Mouse (Mus musculus): ENCODE measurements around the gene Palm.
"Not testable (repeated sequence)": the region's sequence is repeated elsewhere in the genome, so short reads cannot be mapped to it uniquely, and the experiment has no call there.

Gene Palm

DNA sequence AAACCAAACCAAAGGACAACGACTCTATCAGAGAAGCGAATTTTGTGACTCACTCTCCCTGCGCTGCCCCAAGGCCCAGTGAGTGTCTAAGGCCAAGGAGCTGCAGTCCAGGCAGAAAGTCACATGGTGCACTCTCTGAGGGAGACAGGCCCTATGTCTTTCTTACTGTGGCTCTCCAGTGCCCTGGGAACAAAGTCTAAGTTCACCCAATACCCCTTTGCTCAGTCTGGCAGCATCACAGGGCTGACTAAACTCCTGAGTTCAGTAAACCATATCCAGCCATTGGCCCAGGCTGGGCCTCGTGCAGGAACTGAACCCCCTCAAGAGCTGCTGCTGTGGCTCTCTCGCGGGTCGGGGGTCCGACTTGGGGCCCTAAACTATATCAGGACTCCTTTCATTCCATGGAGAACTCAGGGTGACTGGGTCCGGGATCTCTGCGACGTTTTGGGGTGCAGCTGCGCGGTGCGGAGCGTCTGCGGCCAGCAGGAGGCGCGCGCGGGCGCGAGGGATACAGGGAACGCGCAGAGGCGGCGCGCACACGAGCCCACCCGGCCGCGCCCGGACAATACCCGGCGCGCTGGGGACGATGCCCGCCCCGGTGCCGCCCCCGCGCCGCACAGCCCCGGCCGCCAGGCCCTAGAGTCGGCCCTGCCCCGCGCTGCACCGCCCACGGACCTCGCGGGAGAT lies at the start of gene Palm:
Gene Palm (plus strand): TSS at position 522 of the 687 bp plus-strand sequence.
- no peak for DNase-seq (ENCODE audit: low read depth, low spot score)

DNA sequence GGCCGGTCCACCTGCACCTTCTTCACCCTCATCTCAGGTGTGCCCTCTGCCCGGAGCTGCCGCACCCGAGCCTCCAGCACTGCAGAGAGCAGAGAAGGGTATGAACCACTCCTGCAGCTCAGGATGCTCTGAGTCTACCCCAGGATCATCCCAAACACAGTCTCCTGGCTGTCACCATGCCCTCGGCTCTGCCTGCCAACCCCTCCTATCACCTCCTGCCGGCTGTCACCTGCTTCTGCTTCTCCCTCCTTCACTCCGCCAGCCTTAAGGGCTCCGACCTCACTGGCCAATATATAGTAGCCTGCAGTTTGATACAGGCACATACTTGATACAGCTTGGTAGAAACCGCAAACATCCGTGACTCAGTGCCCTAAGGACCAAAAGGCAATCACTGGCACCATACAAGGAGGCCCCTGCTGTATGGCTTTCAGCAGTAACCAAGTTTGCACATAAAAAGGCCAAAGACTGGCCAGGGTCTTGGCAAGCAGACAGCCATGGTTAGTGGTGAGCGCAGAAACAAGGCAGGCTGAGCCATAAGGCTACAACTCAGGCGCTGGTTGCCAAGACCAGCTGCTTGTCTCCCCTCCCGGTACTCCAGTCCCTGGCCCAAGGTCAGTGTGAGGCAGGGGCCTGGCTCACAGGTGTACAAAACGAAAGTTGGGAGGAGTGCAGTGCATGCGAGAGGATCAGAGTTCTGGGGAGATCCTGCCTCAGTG lies 49.6 kb upstream of the Palm start:
- no peak for DNase-seq (ENCODE audit: low read depth, low spot score)

DNA sequence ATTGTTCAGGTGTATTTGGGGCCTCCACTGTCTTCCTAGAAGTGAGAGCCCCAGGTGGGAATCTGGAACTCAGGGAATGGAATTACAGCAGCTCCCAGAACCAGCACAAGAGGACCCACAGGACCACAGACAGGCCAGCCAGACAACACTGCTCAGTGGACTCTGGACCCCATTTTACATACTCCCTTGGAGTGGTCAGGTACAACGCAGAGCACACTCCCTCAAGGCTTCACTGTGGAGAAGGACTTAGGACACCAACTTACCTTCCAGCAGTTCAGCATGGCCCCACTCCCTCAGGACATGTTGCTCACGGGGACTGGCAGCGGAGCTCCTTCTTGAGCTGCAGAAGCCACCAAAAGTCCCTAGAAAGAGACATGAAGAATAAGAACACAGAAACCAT lies 48.0 kb upstream of the Palm start:
- no peak for DNase-seq (ENCODE audit: low read depth, low spot score)

DNA sequence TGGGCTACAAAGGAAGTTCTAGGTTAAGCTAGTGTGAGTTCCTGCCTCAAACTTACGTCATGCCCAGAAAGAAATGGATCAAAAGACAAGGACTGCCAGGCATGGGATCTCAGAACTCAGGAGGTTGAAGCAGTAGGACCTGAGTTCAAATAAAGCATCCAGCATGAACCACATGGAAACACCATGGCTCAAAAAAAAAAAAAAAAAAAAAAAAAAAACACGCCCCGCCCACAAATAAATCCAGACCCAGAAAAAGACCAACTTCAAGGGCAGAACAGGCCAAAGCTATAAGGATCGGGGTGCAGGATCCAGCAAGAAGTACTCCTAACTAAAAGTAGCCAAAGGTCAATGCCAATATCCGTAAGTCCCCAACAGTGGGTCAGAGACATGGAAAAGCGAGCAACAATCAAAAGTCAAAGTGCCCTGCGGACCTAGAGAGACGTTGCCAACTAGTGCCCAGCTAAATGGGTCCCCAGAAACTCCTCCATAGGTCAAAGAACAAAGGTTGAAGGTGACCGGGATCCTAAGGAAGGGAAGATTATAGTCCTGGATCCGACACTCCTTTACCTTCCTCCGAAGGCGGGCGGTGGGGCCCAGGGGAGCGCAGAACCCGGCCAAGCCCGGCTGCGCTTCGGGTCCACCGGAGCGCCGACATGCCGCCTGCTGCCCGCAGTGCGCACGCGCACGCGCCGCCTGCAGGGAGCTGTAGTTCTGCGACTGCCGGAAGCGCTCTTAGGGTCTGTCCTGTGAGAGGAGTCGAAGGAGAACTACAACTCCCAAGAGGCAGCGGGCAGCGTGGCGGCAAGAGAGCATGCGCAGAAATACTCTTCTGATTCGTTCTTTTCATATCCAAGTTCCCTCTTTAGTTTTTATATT lies 47.2 kb upstream of the Palm start, which contains the start of gene Polrmt:
Gene Polrmt (minus strand): TSS at position 684 of the 876 bp plus-strand sequence.
- peak; percentile 88 for DNase-seq (ENCODE audit: low read depth, low spot score)

DNA sequence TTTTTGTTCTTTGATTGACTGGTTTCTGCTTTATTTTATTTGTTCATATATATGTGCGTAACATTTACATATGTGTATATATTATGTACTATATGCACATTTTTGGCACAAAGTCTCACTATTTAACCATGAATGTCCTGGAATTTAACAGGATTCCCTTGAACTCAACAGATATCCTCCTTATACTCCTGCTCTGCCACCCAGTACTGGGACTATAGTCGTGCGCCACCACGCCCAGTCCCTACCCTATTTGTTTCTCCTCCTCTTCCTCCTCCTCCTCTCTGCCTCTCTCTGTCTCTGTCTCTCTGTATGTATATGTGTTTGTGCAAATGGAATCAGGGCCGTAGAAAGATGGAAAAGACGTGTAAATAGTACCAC lies 46.6 kb upstream of the Palm start:
- no peak for DNase-seq (ENCODE audit: low read depth, low spot score)

DNA sequence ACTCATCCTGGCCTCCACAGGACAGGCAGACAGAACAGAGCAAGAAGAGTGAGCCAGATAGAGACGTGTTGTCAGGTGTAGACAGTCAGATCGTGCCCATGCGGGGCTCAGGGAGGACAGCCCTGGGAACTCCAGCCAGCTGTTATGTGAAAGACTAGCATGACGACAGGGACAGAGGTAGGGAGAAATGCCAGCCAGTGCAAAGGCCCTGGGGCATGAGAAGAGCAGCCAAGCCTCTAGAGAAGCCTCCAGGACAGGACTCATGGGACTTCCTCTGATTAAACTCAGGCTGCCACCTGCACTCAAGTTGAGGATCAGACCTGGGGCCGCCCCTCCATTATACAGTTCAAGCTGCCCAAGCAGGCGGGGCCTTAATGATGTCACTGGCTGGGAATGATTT lies 44.9 kb upstream of the Palm start:
- no peak for DNase-seq (ENCODE audit: low read depth, low spot score)

DNA sequence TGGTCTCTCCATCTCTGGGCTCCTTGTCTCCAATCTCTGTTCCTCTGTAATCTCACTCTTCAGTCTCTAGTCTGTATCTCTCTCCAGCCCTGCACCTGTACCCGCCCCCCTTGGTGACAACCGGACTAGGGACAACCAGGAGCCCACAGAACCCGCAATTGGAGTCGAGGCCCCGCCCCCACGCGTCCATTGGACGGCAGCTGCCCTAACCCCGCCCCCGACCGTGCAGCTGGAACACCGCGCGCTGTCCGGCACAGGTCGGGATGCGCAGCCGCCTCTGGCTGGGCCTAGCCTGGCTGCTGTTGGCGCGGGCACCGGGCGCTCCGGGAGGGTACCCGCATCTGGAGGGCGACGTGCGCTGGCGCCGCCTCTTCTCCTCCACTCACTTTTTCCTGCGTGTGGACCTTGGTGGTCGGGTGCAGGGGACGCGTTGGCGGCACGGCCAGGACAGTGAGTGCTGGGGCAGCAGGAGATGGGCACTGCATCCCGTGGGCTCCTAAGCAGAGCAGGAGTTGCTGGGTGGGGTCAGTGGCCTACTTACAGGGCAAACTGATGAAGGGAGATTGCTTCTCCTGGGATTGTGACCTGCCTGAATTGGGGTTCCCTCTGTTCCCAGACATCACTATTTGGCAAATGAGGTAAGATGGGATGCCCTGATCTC lies 38.4 kb upstream of the Palm start, which contains the start of gene Fgf22:
Gene Fgf22 (plus strand): TSS at position 221 of the 661 bp plus-strand sequence.
- peak; percentile 66 for DNase-seq (ENCODE audit: low read depth, low spot score)

DNA sequence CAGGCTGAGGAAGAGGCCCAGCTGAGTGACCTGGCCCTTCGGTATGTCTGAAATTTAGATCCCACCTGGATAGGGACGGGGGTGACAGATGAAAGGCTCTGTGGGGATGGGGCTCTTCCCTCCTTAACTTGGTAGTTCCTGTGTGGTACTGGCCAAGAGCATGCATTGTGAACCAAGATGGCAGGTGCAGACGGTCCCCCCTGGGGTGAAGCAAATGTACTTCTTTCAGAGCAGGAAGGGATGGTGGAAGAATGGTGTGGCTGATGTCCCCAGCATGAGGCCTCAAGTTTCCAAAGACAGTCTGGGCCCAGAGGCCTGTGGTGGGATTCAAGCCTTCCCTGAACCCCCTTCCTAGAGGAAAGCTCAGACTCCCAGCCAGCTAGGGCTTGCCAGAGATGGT lies 37.5 kb upstream of the Palm start:
- DNase-seq (ENCODE audit: low read depth, low spot score) = no peak

DNA sequence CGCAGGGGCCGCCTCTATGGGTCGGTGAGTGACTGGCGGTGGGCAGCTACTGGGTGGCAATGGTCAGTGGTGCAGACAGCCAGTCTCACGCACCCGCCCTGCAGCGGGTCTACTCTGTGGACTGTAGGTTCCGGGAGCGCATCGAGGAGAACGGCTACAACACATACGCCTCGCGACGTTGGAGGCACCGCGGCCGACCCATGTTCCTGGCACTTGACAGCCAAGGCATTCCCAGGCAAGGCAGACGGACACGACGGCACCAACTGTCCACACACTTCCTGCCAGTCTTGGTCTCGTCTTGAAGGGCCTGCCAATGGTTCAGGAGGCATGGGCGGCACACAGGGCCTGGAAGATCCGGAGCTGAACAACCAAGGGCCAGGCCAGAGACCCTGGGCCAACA lies 36.7 kb upstream of the Palm start:
- no peak for DNase-seq (ENCODE audit: low read depth, low spot score)

DNA sequence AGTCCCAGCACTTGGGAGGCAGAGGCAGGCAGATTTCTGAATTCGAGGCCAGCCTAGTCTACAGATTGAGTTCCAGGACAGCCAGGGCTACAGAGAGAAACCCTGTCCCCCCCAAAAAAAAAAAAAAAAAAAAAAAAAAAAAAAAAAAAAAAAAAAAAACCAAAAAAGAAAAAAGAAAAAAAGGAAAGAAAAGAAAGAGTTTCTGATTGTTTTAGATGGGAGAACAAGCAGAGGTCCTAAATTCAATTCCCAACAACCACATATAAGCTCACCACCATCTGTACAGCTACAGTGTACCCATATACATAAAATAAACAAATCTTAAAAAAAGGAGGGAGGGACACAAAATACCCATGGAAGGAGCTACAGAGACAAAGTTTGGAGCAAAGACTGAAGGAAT lies 33.7 kb upstream of the Palm start:
- not testable (repeated sequence) for DNase-seq (ENCODE audit: low read depth, low spot score)

DNA sequence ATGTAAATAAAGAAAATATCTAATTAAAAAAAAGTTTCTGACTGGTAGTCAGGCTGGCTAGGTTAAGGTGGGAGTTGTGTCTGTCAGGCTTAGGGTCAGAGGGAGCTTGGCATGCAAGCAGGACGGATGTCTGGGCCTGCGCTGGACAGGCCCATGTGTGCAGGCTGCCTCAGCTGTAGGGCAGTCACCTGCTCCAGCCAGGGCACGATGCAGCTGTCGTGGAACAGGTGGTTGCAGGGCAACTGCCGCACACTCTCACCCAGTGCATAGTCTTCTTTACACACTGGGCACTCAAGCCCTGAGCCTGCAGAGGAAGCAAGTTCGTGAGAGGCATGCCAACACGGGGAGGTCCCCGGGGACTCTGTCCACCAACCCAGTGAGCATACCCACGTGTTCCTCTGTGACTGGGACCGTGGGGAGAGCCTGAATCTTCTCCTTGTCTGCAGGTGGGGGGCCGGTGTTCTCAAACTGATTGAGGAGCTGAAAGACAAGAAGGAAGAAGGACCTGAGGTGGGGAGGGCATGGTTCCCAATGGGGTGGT lies 32.7 kb upstream of the Palm start:
- DNase-seq (ENCODE audit: low read depth, low spot score) = no peak

DNA sequence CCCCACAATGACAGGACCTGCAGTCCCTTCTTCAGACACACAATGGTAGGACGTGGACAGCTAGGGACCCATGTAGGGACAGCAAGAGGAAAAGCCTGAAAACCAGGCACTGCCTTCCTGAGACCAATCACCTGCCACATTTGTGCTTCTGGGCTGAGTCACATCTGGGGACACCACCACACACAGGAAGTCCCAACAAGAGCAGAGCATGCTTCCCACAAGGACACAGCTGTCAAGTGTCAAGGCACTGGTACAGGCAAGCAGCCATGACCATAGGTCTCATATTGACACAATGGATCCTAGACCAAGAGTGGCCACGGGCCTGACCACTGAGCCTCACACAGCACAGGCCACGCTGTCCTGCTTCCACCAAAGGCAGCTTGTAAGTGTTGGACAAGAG lies 30.5 kb upstream of the Palm start:
- DNase-seq (ENCODE audit: low read depth, low spot score) = no peak

DNA sequence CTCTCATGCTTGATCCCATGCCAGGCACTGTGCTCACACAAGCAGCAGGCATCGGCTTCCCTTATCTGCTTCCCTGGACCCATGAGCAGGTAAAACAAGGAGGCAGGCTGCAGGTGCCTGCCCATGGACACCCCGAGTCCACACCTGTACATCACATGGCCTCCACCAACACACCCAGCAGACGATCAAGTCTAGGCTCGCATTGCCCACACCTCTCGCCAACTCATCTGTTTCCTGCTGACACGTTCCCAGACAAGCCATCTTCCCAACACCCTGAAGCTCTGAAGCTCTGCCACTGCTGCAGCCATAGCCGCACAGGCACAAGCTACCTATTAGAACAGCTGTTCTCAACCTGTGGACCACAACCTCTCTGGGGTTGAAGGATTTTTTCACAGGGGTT lies 29.1 kb upstream of the Palm start:
- no peak for DNase-seq (ENCODE audit: low read depth, low spot score)

DNA sequence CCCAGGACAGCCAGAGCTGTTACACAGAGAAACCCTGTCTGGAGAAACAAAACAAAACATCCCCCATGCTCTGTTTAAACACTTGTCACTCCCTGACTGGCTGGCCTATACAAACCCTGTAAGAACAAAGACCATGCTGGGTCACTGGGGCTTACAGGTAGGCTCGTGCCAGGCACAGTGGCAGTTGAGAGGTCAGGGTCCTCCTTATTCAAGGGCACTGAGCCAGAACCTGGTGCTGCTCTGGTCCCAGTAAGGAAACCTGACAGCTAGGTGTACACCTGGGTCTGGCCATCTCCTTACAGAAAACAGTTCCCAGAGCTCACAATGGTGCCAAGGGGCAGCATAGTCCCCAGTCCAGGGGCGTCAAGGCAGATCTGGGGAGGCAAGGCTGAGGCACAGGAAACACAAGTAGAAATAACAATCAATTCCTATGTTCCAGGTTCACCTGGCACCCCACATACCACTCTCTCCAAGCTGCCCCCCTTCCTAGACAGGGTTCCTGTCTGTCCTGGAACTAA lies 28.1 kb upstream of the Palm start:
- no peak for DNase-seq (ENCODE audit: low read depth, low spot score)

DNA sequence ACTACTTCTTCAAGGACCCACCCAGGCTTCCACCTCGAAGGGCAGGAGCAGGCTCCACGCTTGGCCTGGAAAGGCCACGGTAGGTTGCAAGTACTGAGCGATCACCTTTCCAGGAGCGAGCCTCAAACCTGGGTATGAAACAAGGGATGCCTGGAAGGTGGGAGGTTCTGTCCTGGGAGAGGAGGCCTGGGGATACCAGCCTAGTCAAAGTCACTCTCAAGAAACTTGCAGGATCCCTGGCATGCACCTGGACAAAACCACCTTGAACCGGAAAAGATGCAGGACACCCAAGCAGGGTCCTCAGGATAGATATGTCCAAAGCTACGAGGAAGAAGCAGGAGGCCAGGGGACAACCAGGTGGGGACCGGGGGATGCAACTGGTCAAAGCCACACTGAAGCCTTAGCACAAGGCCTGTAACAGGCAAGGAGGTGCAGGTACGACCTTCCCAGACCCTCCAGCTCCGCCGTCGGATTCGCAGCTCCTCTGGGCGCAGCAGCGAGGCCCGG lies 27.3 kb upstream of the Palm start:
- no peak for DNase-seq (ENCODE audit: low read depth, low spot score)

DNA sequence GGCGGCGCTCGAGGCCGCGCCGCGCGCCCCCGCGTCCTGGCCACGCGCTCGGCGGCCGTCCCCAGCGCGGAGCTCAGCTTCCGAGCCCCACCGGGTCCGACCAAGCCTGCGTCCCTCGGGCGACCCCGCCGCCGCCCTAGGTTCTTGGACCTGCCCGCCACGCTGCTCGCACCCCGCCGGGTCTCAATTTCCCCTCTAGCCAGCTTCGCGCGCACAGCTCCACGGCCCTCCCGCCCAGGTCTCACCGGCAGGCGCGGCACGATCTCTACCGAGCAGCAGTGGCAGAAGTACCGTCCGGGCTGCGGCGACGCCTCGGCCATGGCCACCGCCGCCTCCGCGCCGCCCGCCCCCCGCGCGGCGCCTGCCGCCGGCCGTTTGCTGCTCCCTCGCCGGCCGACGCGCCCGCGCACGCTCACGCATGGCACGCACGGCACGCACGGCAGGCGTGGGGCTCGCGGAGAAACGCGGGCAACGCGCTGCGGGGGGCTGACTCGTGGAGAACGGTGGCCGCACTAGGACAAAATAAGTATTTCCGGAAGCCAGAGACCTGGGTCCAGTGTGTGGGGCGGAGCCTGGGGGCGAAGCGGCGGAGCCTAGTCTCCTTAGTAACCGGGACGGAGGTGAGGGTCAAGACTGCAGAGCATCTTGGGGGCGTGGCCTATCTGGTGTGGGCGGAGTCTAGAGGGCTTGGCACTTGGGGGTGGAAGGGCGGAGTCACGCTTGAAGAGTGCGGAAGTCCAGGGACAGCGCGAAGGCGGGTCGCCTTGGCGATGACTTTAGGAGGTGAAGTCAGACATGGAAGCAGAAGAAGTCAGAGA lies 26.7 kb upstream of the Palm start, which contains the start of gene Rnf126:
Gene Rnf126 (minus strand): TSS at position 445 of the 818 bp plus-strand sequence.
- peak; percentile 99 for DNase-seq (ENCODE audit: low read depth, low spot score)

DNA sequence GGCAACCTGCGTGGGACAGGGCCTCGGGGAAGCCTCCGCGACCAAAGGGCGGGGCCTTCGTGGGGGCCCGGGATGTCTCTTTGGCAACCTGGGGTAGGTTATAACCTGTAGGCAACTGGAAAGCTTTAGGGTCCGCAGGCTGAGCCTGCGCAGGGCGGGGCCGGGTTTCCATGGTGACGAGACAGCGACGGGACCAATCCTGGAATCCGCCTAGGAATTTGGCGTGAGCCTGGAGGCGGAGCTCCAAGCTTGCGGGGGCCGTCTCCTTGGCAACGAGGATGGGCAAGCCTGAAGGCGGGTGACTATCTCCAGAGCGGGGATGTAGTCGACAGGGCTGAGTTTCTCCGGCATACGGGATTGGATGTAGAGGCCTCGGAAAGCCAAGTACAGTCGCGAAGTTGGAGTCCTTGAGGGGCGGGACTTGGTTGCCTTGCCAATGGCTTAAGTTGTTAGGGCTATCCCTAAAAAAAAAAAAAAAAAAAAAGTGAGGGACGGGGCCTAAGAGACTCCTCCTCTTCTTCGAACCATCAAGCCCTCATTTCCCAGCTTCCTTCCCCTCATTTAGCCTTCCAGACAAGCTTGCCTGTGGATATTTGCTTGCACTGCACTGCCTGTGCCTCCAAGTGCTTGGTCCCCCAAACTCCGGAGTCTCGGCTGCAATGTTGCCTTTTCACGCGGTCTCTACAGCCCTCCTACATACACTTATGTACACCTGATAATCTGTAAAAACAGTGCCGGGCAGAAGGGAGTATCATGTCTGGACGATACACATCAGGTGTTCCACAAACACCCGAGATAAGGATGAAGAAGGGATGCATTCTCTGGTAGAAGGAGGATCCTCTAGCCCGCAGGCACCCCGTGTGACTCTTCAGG lies 25.8 kb upstream of the Palm start:
- DNase-seq (ENCODE audit: low read depth, low spot score) = peak; percentile 90

DNA sequence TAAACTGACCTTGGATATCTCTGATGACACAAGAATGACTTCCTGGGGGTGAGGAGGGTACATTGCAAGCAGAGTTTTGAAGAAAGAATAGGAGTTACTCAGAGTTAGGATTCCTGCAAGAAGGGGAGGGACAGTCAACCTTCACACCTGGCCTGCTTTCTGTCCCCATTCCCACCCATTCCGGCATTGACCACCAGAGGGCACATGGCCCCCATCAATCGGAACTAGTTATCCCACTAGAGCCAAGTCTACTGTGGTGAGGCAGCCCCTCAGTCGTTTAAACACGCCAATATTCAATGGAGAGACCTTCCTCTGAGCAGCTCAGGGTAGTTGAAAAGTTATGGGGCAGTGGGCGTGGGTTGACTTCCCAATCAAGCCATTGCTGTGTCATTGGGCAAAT lies 25.0 kb upstream of the Palm start:
- no peak for DNase-seq (ENCODE audit: low read depth, low spot score)

DNA sequence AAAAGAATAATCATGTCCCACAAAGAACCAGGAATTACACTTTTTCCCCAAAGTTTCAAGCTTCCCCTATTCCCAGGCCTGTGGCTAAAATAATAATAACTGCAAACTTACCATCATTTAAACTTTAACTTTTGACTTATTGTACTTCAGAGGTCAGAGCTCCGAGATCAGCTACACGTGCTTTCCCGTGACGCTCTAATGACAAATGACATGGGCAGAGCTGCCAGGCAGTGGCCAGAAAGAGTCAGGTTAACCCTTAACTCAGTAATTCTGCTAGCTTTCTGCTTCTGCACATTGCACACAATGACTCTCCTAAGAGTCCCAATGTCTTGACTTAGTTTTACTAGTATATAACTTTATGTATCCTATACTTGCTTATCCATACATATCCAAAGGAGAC lies 24.0 kb upstream of the Palm start:
- DNase-seq (ENCODE audit: low read depth, low spot score) = no peak

Data from WW6 (cell line).